Comparison of ENCODE assay signal across 26 mouse cellular contexts in the genomic region with DNA sequence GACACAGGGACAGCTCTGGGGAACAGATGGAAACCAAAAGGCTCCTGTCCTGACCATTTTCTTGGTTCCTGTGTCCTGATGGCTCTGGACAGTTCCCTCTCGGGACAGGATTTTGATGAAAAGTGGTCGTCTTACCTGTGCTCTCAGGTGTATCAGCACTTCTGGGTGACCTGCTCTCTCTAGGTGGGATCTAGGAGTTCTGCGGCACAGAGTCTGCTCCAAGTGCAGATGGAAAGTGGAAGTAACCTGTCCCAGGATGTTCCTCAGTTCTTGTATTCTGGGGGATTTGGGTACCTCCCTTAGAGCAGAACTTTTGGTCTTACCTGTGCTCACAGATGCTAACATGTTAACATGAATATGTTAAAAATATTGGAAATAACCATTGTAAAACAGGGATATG.
DNase-seq lines count a peak whose midpoint lies in the region; ATAC-seq and TF ChIP-seq lines count a peak whose summit lies in the region.
"Had no signal": no experiment of that assay in that cellular context is flagged by ENCODE, and none has a peak within 500 bp of the region (broad histone marks: within the 10 kb centered on the region; RNA-seq: fewer than 3 reads in every experiment).

No protein-coding gene starts in this region.

- H3K36me3 ChIP-seq in heart, embryonic 11.5 days (ENCODE audit: control insufficient read depth, insufficient read depth, low read length), result no peaks in the 10 kb centered on the region
- no peaks in the 10 kb centered on the region for H3K36me3 ChIP-seq in midbrain, embryonic 11.5 days (ENCODE audit: control insufficient read depth, insufficient read depth, low read length)
- H3K36me3 ChIP-seq in midbrain, embryonic 16.5 days (ENCODE audit: control insufficient read depth, insufficient read depth, low read length), result no peaks in the 10 kb centered on the region
- no peaks in the 10 kb centered on the region for H3K36me3 ChIP-seq in E14TG2a.4 (ENCODE audit: insufficient read depth, low read length)
- H3K36me3 ChIP-seq in ES-E14 (ENCODE audit: control insufficient read depth, insufficient read depth, low read length, poor library complexity, severe bottlenecking), result no peaks in the 10 kb centered on the region
- H3K36me3 ChIP-seq: G1E had no signal

- no peak overlapping the region for H3K4me2 ChIP-seq in heart, embryonic 11.5 days
- H3K4me2 ChIP-seq in midbrain, embryonic 11.5 days, result no peak overlapping the region
- H3K4me2 ChIP-seq in midbrain, embryonic 16.5 days (ENCODE audit: low read length), result no peak overlapping the region

- no peak for ATAC-seq in heart, embryonic 11.5 days (replicated peaks; ENCODE audit: insufficient number of reproducible peaks, low FRiP score, low TSS enrichment)
- no peak for ATAC-seq in midbrain, embryonic 11.5 days (ENCODE audit: low FRiP score)
- no peak for ATAC-seq in midbrain, embryonic 16.5 days
- ATAC-seq: activated CD4-positive, CD25-positive, alpha-beta regulatory T cell, adult 4 months; CD4-positive, CD25-positive, alpha-beta regulatory T cell, adult 4 months; Patski had no signal

- H3K4me1 ChIP-seq in heart, embryonic 11.5 days (ENCODE audit: control insufficient read depth, insufficient read depth, low read length), result no peaks in the 10 kb centered on the region
- no peaks in the 10 kb centered on the region for H3K4me1 ChIP-seq in midbrain, embryonic 11.5 days (ENCODE audit: control insufficient read depth, insufficient read depth, low read length)
- H3K4me1 ChIP-seq in midbrain, embryonic 16.5 days (ENCODE audit: control insufficient read depth, insufficient read depth, low read length), result no peaks in the 10 kb centered on the region
- 0 out of 2 replicates have a peak, but pooled peaks cover 4% of the 10 kb centered on the region for H3K4me1 ChIP-seq in E14TG2a.4 (replicated peaks; ENCODE audit: low read depth, low read length)
- no peaks in the 10 kb centered on the region for H3K4me1 ChIP-seq in ES-E14 (ENCODE audit: control insufficient read depth in 2 of 2, insufficient read depth in 2 of 2, low read length in 2 of 2, poor library complexity in 1 of 2)

- no peak overlapping the region for H3K27ac ChIP-seq in heart, embryonic 11.5 days (ENCODE audit: low read depth, low read length)
- H3K27ac ChIP-seq in midbrain, embryonic 11.5 days (ENCODE audit: low read depth, low read length), result no peak overlapping the region
- H3K27ac ChIP-seq in midbrain, embryonic 16.5 days (ENCODE audit: low read length), result no peak overlapping the region
- H3K27ac ChIP-seq in ES-E14 (ENCODE audit: insufficient read depth, low read depth, low read length, poor library complexity, severe bottlenecking), result no peak overlapping the region

- no peaks in the 10 kb centered on the region for H3K9me3 ChIP-seq in heart, embryonic 11.5 days (replicated peaks; ENCODE audit: control insufficient read depth, low read length)
- no peaks in the 10 kb centered on the region for H3K9me3 ChIP-seq in midbrain, embryonic 11.5 days (ENCODE audit: control insufficient read depth, low read length)
- H3K9me3 ChIP-seq in midbrain, embryonic 16.5 days (replicated peaks; ENCODE audit: control insufficient read depth, low read length, poor library complexity, severe bottlenecking), result no peaks in the 10 kb centered on the region
- peaks cover 8% of the 10 kb centered on the region for H3K9me3 ChIP-seq in E14TG2a.4 (ENCODE audit: low read length)
- no peaks in the 10 kb centered on the region for H3K9me3 ChIP-seq in ES-E14 (ENCODE audit: control insufficient read depth, insufficient read depth, low read depth, low read length)

- in situ Hi-C loops in ES-E14 (cut with MboI; ENCODE audit: low sequenced_read_pairs in 2 of 2, unreplicated experiment in 2 of 2), result no loop called here

- WGBS in heart, embryonic 11.5 days (ENCODE audit: insufficient replicate concordance), result 84% methylated on average over 3 of the region's 3 CpGs
- WGBS in midbrain, embryonic 11.5 days, result 80% methylated on average over 3 of the region's 3 CpGs
- 94% methylated on average over 3 of the region's 3 CpGs for WGBS in midbrain, embryonic 16.5 days

- DNase-seq in heart, adult 11 months, result peak; percentile 81
- DNase-seq in midbrain, embryonic 11.5 days (ENCODE audit: low spot score, missing footprints), result peak; percentile 59
- peak; percentile 11 for DNase-seq in ES-E14 (ENCODE audit: low read depth, low spot score)
- no peak for DNase-seq in adrenal gland, adult (ENCODE audit: inconsistent age in 2 of 2, low spot score in 1 of 2)
- DNase-seq in adrenal gland, adult 18-20 months (ENCODE audit: low spot score in 2 of 2), result no peak
- DNase-seq: adrenal gland, adult 2 months; adrenal gland, adult 8-10 months; adrenal gland, postnatal 10 days; adrenal gland, postnatal 14 days; adrenal gland, postnatal 25 days; adrenal gland, postnatal 36 days; B cell, adult 2 months; cerebellum, adult 11 months; cerebellum, adult 11-12 months; cerebellum, adult 18-20 months; cerebellum, adult 2 months; cerebellum, adult 8-10 months; cerebellum, adult 9-10 months had no signal

- H3K9ac ChIP-seq in heart, embryonic 11.5 days (ENCODE audit: low read depth, low read length), result no peak overlapping the region
- no peak overlapping the region for H3K9ac ChIP-seq in midbrain, embryonic 11.5 days (ENCODE audit: low read length)
- H3K9ac ChIP-seq in midbrain, embryonic 16.5 days (ENCODE audit: low read depth, low read length), result no peak overlapping the region
- no peak overlapping the region for H3K9ac ChIP-seq in ES-E14 (ENCODE audit: insufficient read depth, low read depth, low read length, poor library complexity, severe bottlenecking)

- no peak for TF ChIP-seq CTCF in E14TG2a.4 (conservative IDR thresholded peaks at IDR 0.05; ENCODE audit: low read length)

- H3K27me3 ChIP-seq in heart, embryonic 11.5 days (ENCODE audit: control insufficient read depth, insufficient read depth, low read length), result no peaks in the 10 kb centered on the region
- H3K27me3 ChIP-seq in midbrain, embryonic 11.5 days (ENCODE audit: control insufficient read depth, insufficient read depth, low read length), result no peaks in the 10 kb centered on the region
- no peaks in the 10 kb centered on the region for H3K27me3 ChIP-seq in midbrain, embryonic 16.5 days (ENCODE audit: control insufficient read depth, insufficient read depth, low read depth, low read length)
- H3K27me3 ChIP-seq in E14TG2a.4 (ENCODE audit: insufficient read depth, low read length), result no peaks in the 10 kb centered on the region
- H3K27me3 ChIP-seq: CH12.LX had no signal

- no peak overlapping the region for H3K4me3 ChIP-seq in heart, embryonic 11.5 days (ENCODE audit: low read depth, low read length)
- H3K4me3 ChIP-seq in midbrain, embryonic 11.5 days (ENCODE audit: low read depth, low read length), result no peak overlapping the region
- H3K4me3 ChIP-seq in midbrain, embryonic 16.5 days (ENCODE audit: low read depth, low read length), result no peak overlapping the region
- H3K4me3 ChIP-seq in E14TG2a.4 (replicated peaks; ENCODE audit: low read length), result 0 out of 2 replicates have a peak overlapping the region, but pooled peaks have one; percentile 4
- no peak overlapping the region for H3K4me3 ChIP-seq in ES-E14 (ENCODE audit: insufficient read depth in 1 of 2, low read depth in 1 of 2, low read length in 2 of 2, poor library complexity in 1 of 2, severe bottlenecking in 1 of 2)

TF ChIP-seq in ES-E14, 5 proteins besides CTCF, POLR2A, EP300 and RAD21:
- TF ChIP-seq ZNF384 (IDR thresholded peaks at IDR 0.05; ENCODE audit: low read depth, low read length), result no peak
- no peak for TF ChIP-seq HCFC1 (IDR thresholded peaks at IDR 0.05; ENCODE audit: borderline replicate concordance, insufficient read depth, low read length)
- no peak for TF ChIP-seq ZC3H11A (IDR thresholded peaks at IDR 0.05; ENCODE audit: borderline replicate concordance, low read depth, low read length)
- TF ChIP-seq CHD2 (IDR thresholded peaks at IDR 0.05; ENCODE audit: low read depth, low read length), result no peak
- no peak for TF ChIP-seq MAFK (IDR thresholded peaks at IDR 0.05; ENCODE audit: insufficient read depth, low read depth, low read length)

Comparison
In these comparisons a context has a peak if more than half of its experiments do, and no peak if none do; other contexts are left out.
1. DNase-seq: peak in heart, adult 11 months (single experiment), midbrain, embryonic 11.5 days (single experiment) and ES-E14 (single experiment); none in adrenal gland, adult (0 of 2) and adrenal gland, adult 18-20 months (0 of 2).